12 mouse cellular contexts compared by ENCODE assay signal in the genomic region with DNA sequence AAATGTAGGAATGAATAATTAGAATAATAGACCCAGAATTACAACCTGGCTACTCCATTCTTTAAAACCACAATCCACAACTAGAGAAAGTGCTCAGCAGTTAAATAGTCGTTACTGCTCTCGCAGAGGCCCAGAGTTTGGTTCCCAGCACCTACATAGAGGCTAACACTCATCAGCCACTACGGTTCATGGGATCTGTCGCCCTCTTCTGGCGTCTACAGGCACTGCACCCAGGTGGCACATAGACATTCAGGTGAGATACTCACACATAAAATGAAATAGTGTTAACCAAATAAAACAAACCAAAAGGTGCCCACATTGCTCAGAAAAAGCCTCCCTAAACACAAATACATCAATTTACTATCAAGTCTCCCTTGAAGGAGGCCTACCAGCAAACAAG.
DNase-seq lines count a peak whose midpoint lies in the region; TF ChIP-seq lines count a peak whose summit lies in the region.
"Had no signal": no experiment of that assay in that cellular context is flagged by ENCODE, and none has a peak within 500 bp of the region (broad histone marks: within the 10 kb centered on the region; RNA-seq: fewer than 3 reads in every experiment).

No protein-coding gene starts in this region.

- H3K4me1 ChIP-seq in ES-Bruce4 (ENCODE audit: control insufficient read depth, insufficient read depth, low read length) = no peaks in the 10 kb centered on the region
- H3K4me1 ChIP-seq in cortical plate, adult 2 months (ENCODE audit: control insufficient read depth, insufficient read depth, low read length) = no peaks in the 10 kb centered on the region
- no peaks in the 10 kb centered on the region for H3K4me1 ChIP-seq in hindbrain, embryonic 10.5 days (replicated peaks)

- no peak for DNase-seq in left cerebral cortex, adult 2 months (ENCODE audit: extremely low spot score in 1 of 2, low spot score in 2 of 2)
- DNase-seq in left cerebral cortex, postnatal 36 days (ENCODE audit: low spot score in 2 of 2) = no peak
- DNase-seq in A20 (ENCODE audit: low read depth, low spot score) = peak; percentile 19
- DNase-seq in adrenal gland, postnatal 14 days = no peak
- DNase-seq in hindbrain, embryonic 10.5 days (ENCODE audit: low spot score) = no peak
- DNase-seq: embryo, embryonic 11 days; gastrocnemius, postnatal 14 days; kidney, adult 18-20 months; spleen, adult 18-20 months had no signal

- no peak overlapping the region for H3K27ac ChIP-seq in left cerebral cortex, adult 2 months
- H3K27ac ChIP-seq in ES-Bruce4 (ENCODE audit: insufficient read depth, low read length) = no peak overlapping the region
- H3K27ac ChIP-seq in cortical plate, adult 2 months (ENCODE audit: insufficient read depth, low read length) = no peak overlapping the region
- no peak overlapping the region for H3K27ac ChIP-seq in hindbrain, embryonic 10.5 days
- H3K27ac ChIP-seq: lung, embryonic 15.5 days had no signal

- no peaks in the 10 kb centered on the region for H3K36me3 ChIP-seq in ES-Bruce4 (ENCODE audit: control insufficient read depth, insufficient read depth, low read length, poor library complexity, severe bottlenecking)
- H3K36me3 ChIP-seq in hindbrain, embryonic 10.5 days = no peaks in the 10 kb centered on the region
- H3K36me3 ChIP-seq: lung, embryonic 15.5 days had no signal

- TF ChIP-seq POLR2A in ES-Bruce4 (IDR thresholded peaks at IDR 0.05; ENCODE audit: insufficient read depth, low read length) = no peak
- TF ChIP-seq POLR2A in cortical plate, adult 2 months (IDR thresholded peaks at IDR 0.05; ENCODE audit: extremely low read depth, insufficient read depth, low read length) = no peak

- no peak overlapping the region for H3K9ac ChIP-seq in ES-Bruce4 (ENCODE audit: low read depth, poor library complexity, severe bottlenecking)
- H3K9ac ChIP-seq: lung, embryonic 15.5 days had no signal

- no peak overlapping the region for H3K4me3 ChIP-seq in left cerebral cortex, adult 2 months
- no peak overlapping the region for H3K4me3 ChIP-seq in ES-Bruce4 (ENCODE audit: low read depth, low read length)
- no peak overlapping the region for H3K4me3 ChIP-seq in cortical plate, adult 2 months (ENCODE audit: insufficient read depth, low read length)
- no peak overlapping the region for H3K4me3 ChIP-seq in hindbrain, embryonic 10.5 days
- H3K4me3 ChIP-seq: lung, embryonic 15.5 days had no signal

- no peaks in the 10 kb centered on the region for H3K27me3 ChIP-seq in ES-Bruce4 (ENCODE audit: control insufficient read depth, insufficient read depth, low read length, poor library complexity, severe bottlenecking)
- H3K27me3 ChIP-seq in hindbrain, embryonic 10.5 days (ENCODE audit: insufficient read depth, poor library complexity, severe bottlenecking) = no peaks in the 10 kb centered on the region
- H3K27me3 ChIP-seq: lung, embryonic 15.5 days had no signal

- TF ChIP-seq EP300 in ES-Bruce4 (IDR thresholded peaks at IDR 0.05; ENCODE audit: insufficient read depth, low read depth, low read length) = no peak

- 84% methylated on average over 5 of the region's 5 CpGs for WGBS in hindbrain, embryonic 10.5 days

- H3K9me3 ChIP-seq in ES-Bruce4 (replicated peaks; ENCODE audit: control insufficient read depth, insufficient read depth, low read length, poor library complexity, severe bottlenecking) = no peaks in the 10 kb centered on the region
- peaks cover 6% of the 10 kb centered on the region for H3K9me3 ChIP-seq in hindbrain, embryonic 10.5 days
- H3K9me3 ChIP-seq: lung, embryonic 15.5 days had no signal

- intact Hi-C loops in left cerebral cortex, adult 2 months (cut with DNase I) = no loop called here
- intact Hi-C loops in left cerebral cortex, postnatal 36 days (cut with DNase I) = no loop called here

- peak; percentile 41 for TF ChIP-seq CTCF in left cerebral cortex, adult 2 months (IDR thresholded peaks at IDR 0.05)
- TF ChIP-seq CTCF in ES-Bruce4 (IDR thresholded peaks at IDR 0.05; ENCODE audit: low read depth, low read length) = peak; percentile 47
- TF ChIP-seq CTCF in cortical plate, adult 2 months (IDR thresholded peaks at IDR 0.05; ENCODE audit: extremely low read depth, insufficient read depth, low read length) = peak; percentile 28; the same call in 1 of the 2 replicates
